14 mouse cellular contexts compared by ENCODE assay signal in the genomic region with DNA sequence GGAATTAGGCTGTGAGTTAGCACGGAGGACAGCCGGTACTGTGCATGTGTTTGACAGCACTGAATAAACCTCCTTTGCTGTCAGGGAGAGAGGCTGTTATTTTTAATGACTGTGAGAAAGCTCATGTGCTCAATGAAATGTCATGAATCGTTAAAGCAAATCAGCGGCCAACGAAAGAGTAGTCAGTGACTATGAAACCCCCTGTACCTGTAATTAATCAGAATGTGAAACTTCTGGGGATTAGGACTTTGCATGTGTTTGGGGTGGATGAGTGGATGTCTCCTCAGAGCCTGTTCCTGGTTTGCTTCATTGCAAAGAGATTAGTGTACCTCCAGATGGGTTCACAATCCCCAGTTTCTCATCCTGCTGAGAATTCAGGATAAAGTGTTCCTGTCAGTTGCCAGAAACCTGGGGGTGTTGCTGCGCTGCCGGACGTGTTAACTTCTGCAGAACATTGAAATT.
A peak's percentile ranks its signal among the peaks of the same experiment; 100 is the strongest.
DNase-seq lines count a peak whose midpoint lies in the region; ATAC-seq lines count a peak whose summit lies in the region.
"Had no signal": no experiment of that assay in that cellular context is flagged by ENCODE, and none has a peak within 500 bp of the region (broad histone marks: within the 10 kb centered on the region; RNA-seq: fewer than 3 reads in every experiment).

No protein-coding gene starts in this region.

- H3K27me3 ChIP-seq in hindbrain, embryonic 13.5 days = no peaks in the 10 kb centered on the region
- H3K27me3 ChIP-seq: neural tube, embryonic 12.5 days had no signal

- ATAC-seq in hindbrain, embryonic 13.5 days (ENCODE audit: low FRiP score) = no peak
- ATAC-seq in erythroid progenitor cell, adult 5-6 weeks (replicated peaks; ENCODE audit: low FRiP score, poor library complexity, severe bottlenecking) = no peak

- H3K9me3 ChIP-seq in hindbrain, embryonic 13.5 days = no peaks in the 10 kb centered on the region
- H3K9me3 ChIP-seq: neural tube, embryonic 12.5 days had no signal

- no peak overlapping the region for H3K9ac ChIP-seq in hindbrain, embryonic 13.5 days
- H3K9ac ChIP-seq: lung, embryonic 14.5 days; neural tube, embryonic 12.5 days had no signal

- intact Hi-C loops in left cerebral cortex, postnatal 10 days (cut with DNase I) = no loop called here

- no peak overlapping the region for H3K4me3 ChIP-seq in hindbrain, embryonic 13.5 days
- H3K4me3 ChIP-seq: erythroblast, embryonic 14.5 days; neural tube, embryonic 12.5 days had no signal

- H3K27ac ChIP-seq in hindbrain, embryonic 13.5 days = no peak overlapping the region
- H3K27ac ChIP-seq: neural tube, embryonic 12.5 days had no signal

- WGBS in hindbrain, embryonic 13.5 days = 82% methylated on average over 8 of the region's 8 CpGs

- no peaks in the 10 kb centered on the region for H3K36me3 ChIP-seq in hindbrain, embryonic 13.5 days
- H3K36me3 ChIP-seq: neural tube, embryonic 12.5 days had no signal

- no peak overlapping the region for H3K4me2 ChIP-seq in hindbrain, embryonic 13.5 days
- H3K4me2 ChIP-seq: lung, embryonic 14.5 days; midbrain, embryonic 11.5 days; neural tube, embryonic 12.5 days had no signal

- DNase-seq in cerebellum, adult 9-10 months = peak; percentile 13
- no peak for DNase-seq in cerebellum, adult 11 months
- peak; percentile 47 for DNase-seq in left cerebral cortex, adult 11 months (ENCODE audit: low spot score)
- DNase-seq in left cerebral cortex, postnatal 10 days (ENCODE audit: extremely low spot score in 1 of 2, low spot score in 2 of 2) = no peak
- DNase-seq in left cerebral cortex, adult 9 months (ENCODE audit: low spot score in 2 of 2) = peak; percentile 51 to 69
- peak; percentile 75 for DNase-seq in telencephalon, adult 2 months (ENCODE audit: low read depth, low spot score)
- DNase-seq: kidney, adult 9 months; lung, embryonic 14.5 days; spleen, adult 18-20 months had no signal

- H3K4me1 ChIP-seq in hindbrain, embryonic 13.5 days (replicated peaks) = no peaks in the 10 kb centered on the region
- H3K4me1 ChIP-seq: neural tube, embryonic 12.5 days had no signal

Comparison
In these comparisons a context has a peak if more than half of its experiments do, and no peak if none do; other contexts are left out.
1. DNase-seq: peak in cerebellum, adult 9-10 months (single experiment), left cerebral cortex, adult 11 months (single experiment), left cerebral cortex, adult 9 months (2 of 2) and telencephalon, adult 2 months (single experiment); none in cerebellum, adult 11 months (single experiment) and left cerebral cortex, postnatal 10 days (0 of 2).